Mouse (Mus musculus): ENCODE results near the gene Ptrh2. TPM values are rescaled to one million over a fixed set of nuclear protein-coding genes. Genes with fewer than 3 reads are reported as not detected.

The Ptrh2 gene
- polyA plus RNA-seq, 1 experiment, result 2.0 TPM

GRCm38 (mm10) chr11:86718369-86718768 lies 34.6 kb downstream of the Ptrh2 start:
- 73% methylated on average over 3 of the region's 3 CpGs for WGBS
- no peaks in the 10 kb centered on the region for H3K27me3 ChIP-seq (ENCODE audit: control insufficient read depth, insufficient read depth, low read length)
- peaks cover 24% of the 10 kb centered on the region for H3K36me3 ChIP-seq (ENCODE audit: control insufficient read depth, insufficient read depth, low read length)
- H3K4me3 ChIP-seq (ENCODE audit: extremely low read depth, insufficient read depth, insufficient read length), result no peak overlapping the region
- peaks cover 4% of the 10 kb centered on the region for H3K4me1 ChIP-seq (ENCODE audit: control insufficient read depth, insufficient read depth, insufficient read length)
- TF ChIP-seq POLR2A (IDR thresholded peaks at IDR 0.05; ENCODE audit: low read depth, low read length), result no peak
- no peak for TF ChIP-seq CTCF (IDR thresholded peaks at IDR 0.05; ENCODE audit: extremely low read depth, insufficient read depth, insufficient read length, insufficient replicate concordance)
- peak overlapping the region; percentile 68; the same call in 1 of the 2 replicates for H3K27ac ChIP-seq (ENCODE audit: insufficient read depth, low read length)
- no peak for DNase-seq (ENCODE audit: low read depth in 1 of 2, low spot score in 2 of 2)

- 24% methylated on average over 8 of the region's 8 CpGs for whole genome bisulfite sequencing
- peak in 1 of 2 experiments; percentile 45 for DNase-seq (ENCODE audit: low read depth in 1 of 2, low spot score in 2 of 2)
- Histone ChIP-seq H3K27ac (ENCODE audit: insufficient read depth, low read length) (peak overlapping the region; percentile 70; the same call in 1 of the 2 replicates), H3K27me3 (ENCODE audit: control insufficient read depth, insufficient read depth, low read length) (no peaks in the 10 kb centered on the region), H3K4me3 (ENCODE audit: extremely low read depth, insufficient read depth, insufficient read length) (no peak overlapping the region), H3K36me3 (ENCODE audit: control insufficient read depth, insufficient read depth, low read length) (peaks cover 26% of the 10 kb centered on the region), H3K4me1 (ENCODE audit: control insufficient read depth, insufficient read depth, insufficient read length) (peaks cover 4% of the 10 kb centered on the region)
- TF ChIP-seq CTCF (IDR thresholded peaks at IDR 0.05; ENCODE audit: extremely low read depth, insufficient read depth, insufficient read length, insufficient replicate concordance) (no peak), POLR2A (IDR thresholded peaks at IDR 0.05; ENCODE audit: low read depth, low read length) (no peak)
Measured at GRCm38 (mm10) chr11:86719390-86719789, 35.6 kb downstream of the Ptrh2 start.

GRCm38 (mm10) chr11:86724004-86724403 lies 40.2 kb downstream of the Ptrh2 start:
- Histone ChIP-seq H3K27ac (ENCODE audit: insufficient read depth, low read length) (no peak overlapping the region), H3K36me3 (ENCODE audit: control insufficient read depth, insufficient read depth, low read length) (peaks cover 31% of the 10 kb centered on the region), H3K4me3 (ENCODE audit: extremely low read depth, insufficient read depth, insufficient read length) (no peak overlapping the region), H3K27me3 (ENCODE audit: control insufficient read depth, insufficient read depth, low read length) (no peaks in the 10 kb centered on the region), H3K4me1 (ENCODE audit: control insufficient read depth, insufficient read depth, insufficient read length) (no peaks in the 10 kb centered on the region; the same call in 1 of the 2 replicates)
- DNase-seq (ENCODE audit: low read depth in 1 of 2, low spot score in 2 of 2), result no peak
- 76% methylated on average over 3 of the region's 3 CpGs for WGBS
- TF ChIP-seq POLR2A (IDR thresholded peaks at IDR 0.05; ENCODE audit: low read depth, low read length), result no peak
- TF ChIP-seq CTCF (IDR thresholded peaks at IDR 0.05; ENCODE audit: extremely low read depth, insufficient read depth, insufficient read length, insufficient replicate concordance), result no peak

GRCm38 (mm10) chr11:86724982-86725381 lies 41.2 kb downstream of the Ptrh2 start:
- no peaks in the 10 kb centered on the region for H3K27me3 ChIP-seq (ENCODE audit: control insufficient read depth, insufficient read depth, low read length)
- no peak for TF ChIP-seq POLR2A (IDR thresholded peaks at IDR 0.05; ENCODE audit: low read depth, low read length)
- no peak for TF ChIP-seq CTCF (IDR thresholded peaks at IDR 0.05; ENCODE audit: extremely low read depth, insufficient read depth, insufficient read length, insufficient replicate concordance)
- DNase-seq (ENCODE audit: low read depth in 1 of 2, low spot score in 2 of 2), result no peak
- H3K36me3 ChIP-seq (ENCODE audit: control insufficient read depth, insufficient read depth, low read length), result peaks cover 34% of the 10 kb centered on the region
- no peak overlapping the region for H3K4me3 ChIP-seq (ENCODE audit: extremely low read depth, insufficient read depth, insufficient read length)
- H3K4me1 ChIP-seq (ENCODE audit: control insufficient read depth, insufficient read depth, insufficient read length), result no peaks in the 10 kb centered on the region; the same call in 1 of the 2 replicates
- 95% methylated on average over 7 of the region's 7 CpGs for WGBS
- no peak overlapping the region for H3K27ac ChIP-seq (ENCODE audit: insufficient read depth, low read length)

GRCm38 (mm10) chr11:86725607-86726006 lies 41.8 kb downstream of the Ptrh2 start:
- TF ChIP-seq POLR2A (IDR thresholded peaks at IDR 0.05; ENCODE audit: low read depth, low read length) (no peak), CTCF (IDR thresholded peaks at IDR 0.05; ENCODE audit: extremely low read depth, insufficient read depth, insufficient read length, insufficient replicate concordance) (no peak)
- Histone ChIP-seq H3K4me1 (ENCODE audit: control insufficient read depth, insufficient read depth, insufficient read length) (no peaks in the 10 kb centered on the region), H3K4me3 (ENCODE audit: extremely low read depth, insufficient read depth, insufficient read length) (no peak overlapping the region), H3K27me3 (ENCODE audit: control insufficient read depth, insufficient read depth, low read length) (no peaks in the 10 kb centered on the region), H3K27ac (ENCODE audit: insufficient read depth, low read length) (no peak overlapping the region), H3K36me3 (ENCODE audit: control insufficient read depth, insufficient read depth, low read length) (peaks cover 34% of the 10 kb centered on the region)
- DNase-seq (ENCODE audit: low read depth in 1 of 2, low spot score in 2 of 2), result no peak

GRCm38 (mm10) chr11:86731443-86731842 lies 47.7 kb downstream of the Ptrh2 start:
- Histone ChIP-seq H3K27me3 (ENCODE audit: control insufficient read depth, insufficient read depth, low read length) (no peaks in the 10 kb centered on the region), H3K36me3 (ENCODE audit: control insufficient read depth, insufficient read depth, low read length) (peaks cover 28% of the 10 kb centered on the region), H3K27ac (ENCODE audit: insufficient read depth, low read length) (no peak overlapping the region), H3K4me1 (ENCODE audit: control insufficient read depth, insufficient read depth, insufficient read length) (no peaks in the 10 kb centered on the region; the same call in 1 of the 2 replicates), H3K4me3 (ENCODE audit: extremely low read depth, insufficient read depth, insufficient read length) (no peak overlapping the region)
- TF ChIP-seq CTCF (IDR thresholded peaks at IDR 0.05; ENCODE audit: extremely low read depth, insufficient read depth, insufficient read length, insufficient replicate concordance) (no peak), POLR2A (IDR thresholded peaks at IDR 0.05; ENCODE audit: low read depth, low read length) (no peak)
- no peak for DNase-seq (ENCODE audit: low read depth in 1 of 2, low spot score in 2 of 2)
- WGBS, result 97% methylated on average over 2 of the region's 2 CpGs

GRCm38 (mm10) chr11:86734241-86734939 lies 50.6 kb downstream of the Ptrh2 start:
- TF ChIP-seq CTCF (IDR thresholded peaks at IDR 0.05; ENCODE audit: extremely low read depth, insufficient read depth, insufficient read length, insufficient replicate concordance), result no peak
- no peak for TF ChIP-seq POLR2A (IDR thresholded peaks at IDR 0.05; ENCODE audit: low read depth, low read length)
- DNase-seq (ENCODE audit: low read depth in 1 of 2, low spot score in 2 of 2), result no peak
- peaks cover 24% of the 10 kb centered on the region for H3K36me3 ChIP-seq (ENCODE audit: control insufficient read depth, insufficient read depth, low read length)
- no peak overlapping the region for H3K4me3 ChIP-seq (ENCODE audit: extremely low read depth, insufficient read depth, insufficient read length)
- WGBS, result 85% methylated on average over 10 of the region's 10 CpGs
- 0 out of 2 replicates have a peak overlapping the region, but pooled peaks have one; percentile 2 for H3K27ac ChIP-seq (ENCODE audit: insufficient read depth, low read length)
- no peaks in the 10 kb centered on the region for H3K27me3 ChIP-seq (ENCODE audit: control insufficient read depth, insufficient read depth, low read length)
- peaks cover 1% of the 10 kb centered on the region; the same call in 1 of the 2 replicates for H3K4me1 ChIP-seq (ENCODE audit: control insufficient read depth, insufficient read depth, insufficient read length)
